In the genomic region with DNA sequence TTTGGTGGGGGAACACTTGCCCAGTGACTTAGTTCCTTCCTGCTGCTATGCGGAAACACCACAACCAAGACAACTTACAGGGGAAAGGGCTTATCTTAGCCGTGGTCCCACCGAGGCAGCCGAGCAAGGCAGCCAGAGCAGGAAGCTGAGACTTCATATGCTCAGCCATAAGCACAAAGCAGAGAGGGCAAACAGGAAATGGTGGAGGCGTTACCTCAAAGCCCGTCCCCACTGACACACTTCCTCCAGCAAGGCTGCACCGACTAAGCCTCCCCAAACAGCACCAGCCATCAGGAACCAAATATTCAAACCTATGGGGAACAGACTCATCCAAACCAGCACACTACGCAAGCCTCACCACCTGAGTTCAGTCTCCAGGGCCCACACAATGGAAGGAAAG, we compare ENCODE assay signal across 19 mouse cellular contexts. TPM values are rescaled to one million over a fixed set of nuclear protein-coding genes. Genes with fewer than 3 reads are reported as not detected.
"Had no signal": no experiment of that assay in that cellular context is flagged by ENCODE, and none has a peak within 500 bp of the region (broad histone marks: within the 10 kb centered on the region; RNA-seq: fewer than 3 reads in every experiment).

No protein-coding gene starts in this region.

- H3K27me3 ChIP-seq: limb, embryonic 13.5 days; midbrain, embryonic 13.5 days had no signal

- ATAC-seq: intestine, postnatal 0 days; lung, postnatal 0 days; midbrain, embryonic 13.5 days had no signal

- H3K9ac ChIP-seq: limb, embryonic 13.5 days; liver, embryonic 15.5 days; midbrain, embryonic 13.5 days had no signal

- H3K36me3 ChIP-seq: limb, embryonic 13.5 days; liver, embryonic 15.5 days; midbrain, embryonic 13.5 days had no signal

- H3K9me3 ChIP-seq: limb, embryonic 13.5 days; liver, embryonic 15.5 days; midbrain, embryonic 13.5 days had no signal

- H3K4me2 ChIP-seq: limb, embryonic 13.5 days; liver, embryonic 15.5 days; midbrain, embryonic 13.5 days had no signal

- H3K4me3 ChIP-seq: limb, embryonic 13.5 days; liver, embryonic 15.5 days; midbrain, embryonic 13.5 days had no signal

- DNase-seq: kidney, adult 8-10 months; kidney, postnatal 36 days; layer of hippocampus, adult 9-11 months; layer of hippocampus, postnatal 36 days; lung, adult 2 months; lung, postnatal 36 days; right cerebral cortex, adult 18-20 months; right cerebral cortex, postnatal 25 days had no signal

- H3K27ac ChIP-seq: kidney, postnatal 0 days; limb, embryonic 13.5 days; liver, embryonic 15.5 days; midbrain, embryonic 13.5 days had no signal

RNA-seq across cellular contexts. Expression of a gene that starts 26.4 kb away (rescaled TPM):
- total RNA-seq: layer of hippocampus, postnatal 36 days; liver, adult 2 months; megakaryocyte progenitor cell, adult 5-6 weeks had no signal
- polyA plus RNA-seq: intestine, postnatal 0 days; kidney, postnatal 0 days; liver, adult 2 months; lung, adult 2 months; lung, postnatal 0 days; small intestine, adult 2 months; stomach, embryonic 16.5 days; urinary bladder, adult 2 months had no signal
